Mouse (Mus musculus) erythroblast, adult 5-6 weeks (primary cell): Measurements from ENCODE around the gene Cryaa. TPM values are rescaled to one million over a fixed set of nuclear protein-coding genes. Genes with fewer than 3 reads are reported as not detected.
"Not testable (repeated sequence)": the region's sequence is repeated elsewhere in the genome, so short reads cannot be mapped to it uniquely, and the experiment has no call there.

ENCODE experiments used
- ATAC-seq: replicated peaks from 2 replicates; pipeline ENCODE4 v1.8.0; 2016; ENCODE audit warnings: moderate number of reproducible peaks, mild to moderate bottlenecking, moderate TSS enrichment, inconsistent platforms; ENCODE audit not compliant: poor library complexity, low FRiP score, severe bottlenecking
- total RNA-seq, 2 experiments: library from RNA; stranded (forward) in 1 of 2; stranded (reverse) in 1 of 2; fragments of 150-400 nt in 1 of 2; fragments of 200-764, 138-1000 nt in 1 of 2; gene quantifications; 2 replicates each; pipeline versions ENCODE4 v1.2.3 to v1.2.4; 2015 to 2017; ENCODE audit warnings: low replicate concordance in 2 of 2

The Cryaa gene
- total RNA-seq, 2 experiments from 2014 or later = not detected

GRCm38 (mm10) chr17:31658136-31658467 lies 19.5 kb upstream of the Cryaa start:
- no peak for ATAC-seq

GRCm38 (mm10) chr17:31658468-31659185 lies 19.0 kb upstream of the Cryaa start, which contains the start of gene U2af1:
Gene U2af1, minus strand, starts transcription at chr17:31658892.
- ATAC-seq = peak; percentile 99

GRCm38 (mm10) chr17:31660661-31661250 lies 16.9 kb upstream of the Cryaa start:
- ATAC-seq = no peak

GRCm38 (mm10) chr17:31662855-31663254 lies 14.8 kb upstream of the Cryaa start:
- no peak for ATAC-seq

- peak; percentile 88 for ATAC-seq
Measured at GRCm38 (mm10) chr17:31664760-31665159, 12.8 kb upstream of the Cryaa start.

- ATAC-seq = no peak
Measured at GRCm38 (mm10) chr17:31668306-31668705, 9.3 kb upstream of the Cryaa start.

- no peak for ATAC-seq
Measured at GRCm38 (mm10) chr17:31670163-31670562, 7.4 kb upstream of the Cryaa start.

- no peak for ATAC-seq
Measured at GRCm38 (mm10) chr17:31671698-31672097, 5.9 kb upstream of the Cryaa start.

- no peak for ATAC-seq
Measured at GRCm38 (mm10) chr17:31672279-31672678, 5.3 kb upstream of the Cryaa start.

GRCm38 (mm10) chr17:31674426-31674825 lies 3.2 kb upstream of the Cryaa start:
- ATAC-seq = no peak

- no peak for ATAC-seq
Measured at GRCm38 (mm10) chr17:31680450-31680849, 2.8 kb downstream of the Cryaa start.

GRCm38 (mm10) chr17:31685514-31686224 lies 8.1 kb downstream of the Cryaa start:
- peak; percentile 67 for ATAC-seq

GRCm38 (mm10) chr17:31686225-31686564 lies 8.6 kb downstream of the Cryaa start:
- ATAC-seq = no peak

GRCm38 (mm10) chr17:31688112-31688511 lies 10.5 kb downstream of the Cryaa start:
- ATAC-seq = no peak

- no peak for ATAC-seq
Measured at GRCm38 (mm10) chr17:31689606-31690005, 12.0 kb downstream of the Cryaa start.

GRCm38 (mm10) chr17:31692918-31693317 lies 15.3 kb downstream of the Cryaa start:
- no peak for ATAC-seq

GRCm38 (mm10) chr17:31693330-31694022 lies 15.9 kb downstream of the Cryaa start:
- no peak; the same call in 1 of the 2 replicates for ATAC-seq

- ATAC-seq = no peak; the same call in 1 of the 2 replicates
Measured at GRCm38 (mm10) chr17:31694023-31694376, 16.4 kb downstream of the Cryaa start.

- no peak for ATAC-seq
Measured at GRCm38 (mm10) chr17:31694949-31695348, 17.3 kb downstream of the Cryaa start.

- ATAC-seq = not testable (repeated sequence)
Measured at GRCm38 (mm10) chr17:31695356-31695755, 17.7 kb downstream of the Cryaa start.

GRCm38 (mm10) chr17:31698347-31698746 lies 20.7 kb downstream of the Cryaa start:
- no peak for ATAC-seq
